Mouse (Mus musculus) monocyte, adult 5-6 weeks (primary cell): ENCODE results near the gene Milr1. TPM values are rescaled to one million over a fixed set of nuclear protein-coding genes. Genes with fewer than 3 reads are reported as not detected.

Source experiments
- total RNA-seq: library from RNA; stranded (forward); fragments of 200-1000, 200-491, 200-594 nt; gene quantifications from 3 replicates; pipeline ENCODE4 v1.2.3, GENCODE M21; 2017

The Milr1 gene
- total RNA-seq, 1 experiment from 2014 or later, result 91.7 TPM

Other genes with a start within 250 kb of the Milr1 start
- gene Tex2, start 137.8 kb upstream of the Milr1 start, total RNA-seq, result 15.4 to 24.3 TPM (median 17.8 TPM) in 3 replicates
- 46.9 to 75.5 TPM (median 51.4 TPM) in 3 replicates for gene Pecam1, start 598 bp upstream of the Milr1 start, total RNA-seq
- gene Polg2, start 28.3 kb downstream of the Milr1 start, total RNA-seq, result 18.3 to 21.0 TPM (median 19.8 TPM) in 3 replicates
- gene Ddx5, start 38.0 kb downstream of the Milr1 start, total RNA-seq, result 2,968 to 3,655 TPM (median 3,142 TPM) in 3 replicates
- 19.5 to 54.4 TPM (median 22.2 TPM) in 3 replicates for gene Cep95, start 38.0 kb downstream of the Milr1 start, total RNA-seq
- gene Smurf2, start 169.5 kb downstream of the Milr1 start, total RNA-seq, result 51.0 to 76.4 TPM (median 65.5 TPM) in 3 replicates
- 59.8 to 75.8 TPM (median 63.9 TPM) in 3 replicates for gene Kpna2, start 248.3 kb downstream of the Milr1 start, total RNA-seq